Mouse (Mus musculus) WW6 (cell line): ENCODE measurements around the gene P4hb.
"Not testable (repeated sequence)": the region's sequence is repeated elsewhere in the genome, so short reads cannot be mapped to it uniquely, and the experiment has no call there.

Experiments used
- DNase-seq: peaks from one replicate; pipeline ENCODE4 v3.0.0-alpha.2; 2013; ENCODE audit warnings: low read depth, low spot score

Gene P4hb

DNA sequence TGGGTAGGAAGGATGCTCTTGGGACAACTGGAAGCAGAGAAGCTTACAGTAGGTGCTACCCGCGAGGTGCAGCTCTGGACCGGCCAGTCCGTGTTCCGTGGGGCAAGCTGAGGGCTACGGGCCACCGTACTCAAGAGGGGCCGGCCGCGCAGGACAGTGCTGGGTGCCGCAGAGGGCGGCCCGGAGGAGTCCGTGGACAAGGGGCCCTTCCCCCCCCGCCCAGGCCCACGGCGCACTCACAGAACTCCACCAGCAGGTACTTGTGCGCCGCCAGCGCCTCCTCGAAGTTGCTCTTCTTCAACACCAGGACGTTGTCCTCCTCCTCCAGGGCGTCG, 669 bp downstream of the P4hb start:
- no peak for DNase-seq

DNA sequence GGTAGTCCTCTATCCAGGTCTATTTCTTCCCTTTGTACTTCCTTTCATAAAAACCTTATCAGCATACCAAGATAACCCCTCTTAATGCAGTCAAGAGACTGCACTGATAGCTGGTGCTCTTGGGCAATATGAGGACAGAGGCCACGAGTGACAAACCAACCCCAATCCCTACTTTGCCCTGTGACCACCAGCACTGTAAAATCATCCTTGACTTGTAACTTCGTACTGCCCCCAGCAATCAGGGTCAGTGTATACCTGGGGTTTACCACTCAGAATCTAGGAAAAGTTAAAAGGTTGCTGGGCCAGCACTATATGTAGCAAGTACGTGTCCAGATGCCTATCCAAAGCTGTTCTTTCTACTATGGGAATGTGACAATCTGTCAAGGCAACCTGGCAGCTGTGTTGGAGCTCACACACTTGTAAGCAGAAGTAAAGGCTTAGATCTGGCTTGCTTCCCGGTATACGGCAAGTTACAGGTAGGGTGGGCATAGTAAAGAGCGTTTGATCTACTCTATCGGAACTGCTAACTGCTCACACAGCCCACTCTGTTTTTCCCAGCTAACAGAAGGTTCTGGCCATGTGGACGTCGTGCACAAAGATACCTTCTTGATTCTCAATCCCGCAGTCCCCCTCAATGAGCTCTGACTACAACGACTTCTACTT, 1.2 kb downstream of the P4hb start:
- DNase-seq = no peak

DNA sequence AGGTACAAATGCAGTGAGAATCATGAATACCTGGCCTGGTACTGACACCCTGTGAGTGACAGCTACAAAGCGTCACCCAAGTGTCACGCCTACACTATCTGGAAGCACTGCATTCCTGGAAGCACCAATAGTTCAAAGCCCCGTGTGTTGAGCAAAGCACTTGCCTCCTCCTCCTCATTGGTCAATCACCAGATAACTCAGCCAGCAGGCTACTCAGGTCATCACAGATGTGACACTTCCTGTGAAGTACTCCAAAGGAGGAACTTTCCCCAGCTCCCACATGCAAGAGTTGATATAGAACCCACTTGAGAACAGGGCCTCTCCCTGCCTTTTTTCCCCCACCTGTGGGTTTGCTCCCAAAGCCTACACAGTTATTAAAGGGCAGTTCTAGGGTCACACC, 1.9 kb downstream of the P4hb start:
- DNase-seq = no peak

DNA sequence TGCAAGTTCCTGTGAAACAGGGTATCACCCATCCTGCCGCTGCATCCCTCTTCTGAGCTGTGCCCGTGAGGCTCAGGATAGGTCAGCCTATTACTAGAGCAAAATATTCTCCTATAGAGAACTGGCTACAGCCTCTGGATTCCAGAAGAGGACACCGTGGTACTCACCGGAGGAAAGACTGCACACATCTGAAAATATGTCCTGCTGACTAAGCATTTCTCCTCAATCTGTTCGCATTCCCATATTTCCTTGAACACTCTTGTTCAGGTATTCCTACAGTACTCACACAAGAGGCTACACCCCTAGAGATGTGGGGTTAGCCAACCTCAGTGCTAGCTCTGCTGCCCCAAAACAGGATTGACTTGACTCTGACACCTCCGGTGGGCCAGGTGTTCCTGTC, 4.7 kb downstream of the P4hb start:
- no peak for DNase-seq

DNA sequence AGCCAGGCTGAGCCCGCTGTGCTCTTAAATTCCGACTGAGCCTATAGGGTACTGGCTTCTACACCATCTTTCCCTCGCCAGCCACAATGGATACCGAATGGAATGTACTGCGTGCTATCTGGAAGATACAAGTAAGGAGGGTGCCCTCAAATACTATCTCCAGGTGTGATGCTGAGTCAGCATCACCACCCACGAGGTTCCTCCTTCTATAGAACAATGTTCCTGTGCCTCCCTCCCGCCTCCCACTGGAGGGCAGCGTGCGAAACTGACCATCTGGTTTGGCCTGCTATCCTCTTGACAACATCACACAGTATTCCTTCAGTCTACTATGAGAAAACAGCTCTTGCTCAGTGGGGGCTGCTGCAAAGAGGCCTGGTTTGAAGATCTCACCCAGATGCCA, 7.9 kb downstream of the P4hb start:
- DNase-seq = no peak

DNA sequence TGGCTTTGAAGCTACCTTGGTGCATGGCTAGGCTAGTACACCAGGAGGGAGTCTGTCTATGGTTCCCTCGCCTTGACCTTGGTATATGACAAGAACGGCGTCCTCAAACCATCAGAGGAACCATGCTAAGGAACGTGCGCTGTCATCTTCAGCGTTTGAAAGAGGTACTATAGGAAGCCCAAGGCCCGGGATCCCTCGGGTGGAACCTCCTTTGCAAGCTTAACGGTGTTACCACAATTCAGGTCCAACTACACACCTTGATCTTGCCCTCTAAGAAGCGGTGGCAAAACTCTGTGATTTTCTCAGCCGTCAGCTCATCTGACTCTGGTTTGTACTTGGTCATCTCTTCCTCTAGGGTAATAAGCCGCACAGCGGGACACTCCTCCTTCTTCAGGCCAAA, 10.1 kb downstream of the P4hb start:
- DNase-seq = no peak

DNA sequence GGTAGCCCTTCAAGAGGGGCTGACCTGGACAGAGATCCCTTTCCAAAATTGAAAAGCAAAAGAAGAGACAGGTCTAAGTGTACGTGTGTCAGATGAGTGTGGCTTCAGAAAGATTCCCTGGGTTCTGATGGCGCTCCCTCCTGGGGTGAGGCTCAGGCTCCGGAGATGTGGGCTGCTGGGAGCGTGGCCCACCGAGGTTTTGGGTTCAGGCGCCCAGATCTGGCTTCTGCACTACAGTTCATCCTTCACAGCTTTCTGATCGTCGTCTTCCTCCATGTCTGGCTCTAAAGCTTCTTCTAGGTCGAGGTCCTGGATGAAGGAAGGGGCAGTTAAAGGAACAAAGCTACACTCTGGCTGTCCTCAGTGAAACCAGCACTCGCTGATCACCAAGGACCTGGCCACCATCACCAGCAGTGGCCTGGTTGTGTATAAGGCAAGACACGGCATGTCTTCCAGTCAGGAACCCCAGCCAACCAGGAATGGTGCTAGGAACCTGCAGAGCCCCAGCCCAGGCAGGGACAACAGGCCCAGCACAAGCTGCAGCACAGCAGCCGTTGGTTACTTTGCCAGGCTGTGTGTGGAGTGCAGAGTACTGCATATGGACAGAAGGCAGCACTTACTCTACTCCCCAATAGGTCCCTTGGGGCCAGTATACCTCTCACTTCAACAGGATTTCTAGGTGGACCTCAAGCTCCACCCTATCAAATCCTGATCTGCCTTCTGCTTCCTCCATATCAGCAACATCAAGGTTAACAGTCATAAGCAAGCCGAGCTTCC, 11.9 kb downstream of the P4hb start:
- no peak for DNase-seq

DNA sequence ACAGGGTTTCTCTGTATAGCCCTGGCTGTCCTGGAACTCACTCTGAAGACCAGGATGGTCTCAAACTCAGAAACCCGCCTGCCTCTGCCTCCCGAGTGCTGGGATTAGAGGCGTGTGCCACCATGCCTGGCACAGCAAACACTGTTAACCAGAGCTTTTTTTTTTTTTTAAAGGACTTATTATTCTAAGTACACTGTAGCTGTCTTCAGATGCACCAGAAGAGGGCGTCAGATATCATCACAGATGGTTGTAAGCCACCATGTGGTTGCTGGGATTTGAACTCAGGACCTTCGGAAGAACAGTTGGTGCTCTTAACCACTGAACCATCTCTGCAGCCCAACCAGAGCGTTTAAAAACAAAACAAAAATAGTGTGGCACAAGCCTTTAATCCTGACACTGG, 14.2 kb downstream of the P4hb start:
- DNase-seq = not testable (repeated sequence)

DNA sequence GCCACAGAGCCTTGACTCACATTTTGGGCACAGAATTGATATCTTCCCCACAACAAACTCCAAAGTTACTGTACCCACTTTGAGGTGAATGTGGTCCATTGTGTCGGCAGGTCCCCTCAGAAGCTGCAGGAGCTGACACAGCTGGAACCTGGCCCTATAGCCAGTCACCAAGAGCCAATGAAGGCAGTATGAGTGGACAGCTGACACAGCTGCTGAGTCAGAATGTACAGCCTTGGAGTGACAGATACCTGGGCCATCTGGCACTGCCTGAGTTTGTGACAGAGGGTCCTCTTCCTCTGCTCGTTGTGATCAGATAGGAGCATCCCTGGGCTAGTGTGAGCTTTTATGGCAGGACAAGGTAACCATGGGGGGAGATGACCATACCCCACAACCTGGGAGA, 17.8 kb downstream of the P4hb start:
- DNase-seq = no peak

DNA sequence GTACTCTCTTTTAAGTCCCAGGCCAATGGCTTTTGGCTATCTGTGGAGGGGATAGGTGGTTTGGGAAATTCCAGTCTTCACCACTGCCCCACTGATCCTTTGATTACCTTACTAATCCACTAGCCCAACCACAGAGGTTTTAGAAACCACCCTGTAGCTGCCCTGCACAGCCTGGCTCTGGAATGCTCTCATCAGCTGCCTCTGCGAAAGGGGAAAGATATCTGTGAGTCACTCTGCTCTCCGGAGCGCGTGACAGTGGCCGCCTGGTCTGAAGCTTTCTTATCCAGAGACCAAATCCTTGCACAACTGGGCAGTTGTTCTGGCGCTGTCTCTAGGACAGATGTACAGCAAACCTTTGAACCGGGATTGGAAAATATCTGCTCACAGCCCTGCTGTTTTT, 18.2 kb downstream of the P4hb start:
- DNase-seq = no peak

DNA sequence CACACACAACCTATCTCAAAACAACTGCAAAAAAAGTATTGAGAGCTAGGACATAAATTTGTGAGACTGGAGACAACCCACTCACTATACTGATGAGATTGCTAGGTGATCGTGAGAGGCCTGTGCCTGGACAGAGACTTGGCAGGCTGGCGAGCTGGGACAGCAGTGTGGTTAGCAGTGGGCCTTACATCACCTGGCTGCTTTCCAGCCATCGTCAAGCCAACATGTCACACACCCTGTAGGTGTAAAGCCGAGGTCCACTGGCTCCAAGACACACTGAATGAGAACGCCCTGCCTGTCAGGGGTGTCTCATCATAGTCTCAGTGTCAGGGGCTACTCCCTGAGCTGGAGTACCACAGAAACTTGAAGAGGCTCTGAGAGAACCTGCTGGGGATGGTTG, 20.3 kb downstream of the P4hb start:
- no peak for DNase-seq

DNA sequence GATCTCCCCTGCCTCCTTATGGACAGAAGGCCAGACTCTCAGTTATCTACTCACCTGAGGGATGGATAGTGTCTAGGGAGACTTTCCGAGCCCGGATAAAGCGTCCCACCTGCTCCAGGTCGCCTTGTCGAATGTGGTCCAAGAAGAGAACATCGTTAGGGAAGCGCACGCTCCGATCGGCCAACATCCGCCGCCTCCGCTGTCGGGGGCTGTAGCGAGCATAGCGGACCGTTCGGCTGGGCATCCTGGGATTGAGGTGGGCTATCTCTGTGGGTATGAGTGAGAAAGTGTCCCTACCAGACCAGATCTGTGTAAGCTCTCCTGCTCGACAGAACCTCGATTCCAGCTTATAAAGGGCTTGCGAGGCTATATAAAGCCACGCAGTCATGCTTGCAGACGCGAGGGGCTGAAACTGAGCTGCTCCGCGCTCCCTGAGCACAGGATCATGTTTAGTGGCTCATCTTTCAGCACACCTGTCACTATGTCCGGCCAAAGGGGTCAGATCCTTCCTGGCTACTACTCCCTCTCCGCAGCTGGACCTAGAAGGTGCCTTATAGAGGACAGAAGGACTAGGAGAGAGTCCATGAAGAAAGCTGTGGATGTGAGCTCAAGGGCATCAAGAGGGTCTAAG, 22.1 kb downstream of the P4hb start, which contains the start of gene Ppp1r27:
Gene Ppp1r27 (minus strand): TSS at position 323 of the 631 bp plus-strand sequence.
- DNase-seq = no peak

DNA sequence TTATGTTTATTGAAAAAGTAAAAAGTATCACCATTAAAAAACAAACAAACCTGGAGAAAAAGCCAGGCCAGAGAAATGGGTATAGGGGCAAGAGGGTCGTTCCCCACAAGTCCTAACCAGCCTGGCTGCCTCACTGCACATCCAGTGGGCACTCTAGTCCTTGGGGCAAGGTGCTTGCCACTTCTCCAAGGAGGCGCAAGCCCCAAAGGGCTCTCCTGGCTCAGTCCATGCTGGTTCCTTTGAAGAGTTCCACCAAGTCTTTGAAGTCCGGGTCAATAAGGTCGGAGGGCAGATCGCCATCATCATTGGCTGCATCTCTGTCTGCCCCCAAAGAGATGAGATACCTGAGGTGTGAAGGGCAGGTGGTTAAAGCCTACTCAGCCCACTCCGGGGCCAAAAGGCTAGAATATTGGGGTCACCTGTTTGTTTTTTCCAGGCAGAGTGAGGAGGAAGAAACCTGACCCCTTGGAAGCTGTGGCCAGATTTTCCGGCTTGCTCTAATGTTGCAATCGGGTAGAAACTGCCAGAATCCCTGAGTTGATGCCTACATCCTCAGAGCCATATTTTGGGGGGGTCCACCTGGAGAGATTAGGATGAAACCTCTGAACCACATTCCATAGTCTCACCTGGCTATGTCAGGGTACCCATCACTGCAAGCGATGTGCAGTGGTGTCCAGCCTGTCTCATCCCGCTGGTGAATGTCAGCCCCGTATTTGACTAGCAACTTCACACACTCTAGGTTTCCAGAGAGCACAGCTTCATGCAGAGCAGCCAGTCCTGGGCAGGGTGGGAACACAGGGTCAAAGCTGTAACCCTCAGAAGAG, 22.9 kb downstream of the P4hb start:
- DNase-seq = no peak

DNA sequence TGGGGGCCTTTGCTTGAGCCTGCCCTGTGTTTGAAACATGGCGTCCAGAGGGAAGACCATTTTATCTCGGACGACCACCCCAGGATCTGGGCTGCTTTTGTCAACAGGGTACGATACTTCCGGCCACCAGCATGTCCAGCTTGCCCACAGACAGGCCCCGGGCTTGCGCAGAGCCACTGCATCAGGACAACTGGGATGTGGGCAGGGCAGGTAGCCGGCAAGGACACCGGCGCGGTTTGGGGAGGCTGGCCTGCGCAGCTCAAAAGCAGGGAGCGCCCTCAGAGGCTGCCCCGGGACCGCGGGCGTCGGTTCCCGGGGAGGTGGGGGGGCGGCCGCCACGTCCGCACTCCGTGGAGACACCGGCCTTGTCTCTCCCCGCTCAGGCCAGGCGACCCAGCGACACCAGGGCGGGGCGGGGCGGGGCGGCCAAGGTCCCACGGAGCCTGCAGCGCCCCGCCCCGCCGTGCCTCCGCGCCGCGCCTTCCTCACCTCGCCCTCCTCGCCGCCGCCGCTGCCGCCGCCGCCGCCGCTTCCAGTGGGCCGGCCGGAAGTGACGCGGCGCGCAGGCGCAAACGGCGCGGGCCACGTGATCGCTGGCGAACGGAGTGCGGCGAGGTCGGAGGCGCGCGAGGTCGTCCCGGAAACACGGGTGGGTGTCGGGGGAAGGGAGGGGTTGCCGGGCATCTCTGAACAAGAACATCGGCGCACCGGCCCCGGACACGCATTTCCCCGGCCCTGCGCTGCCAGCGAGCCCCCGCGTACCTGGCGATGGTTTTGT, 23.7 kb downstream of the P4hb start, which contains the start of gene Mcrip1:
Gene Mcrip1 (minus strand): TSS at position 560 of the 778 bp plus-strand sequence.
- DNase-seq = peak; percentile 63

DNA sequence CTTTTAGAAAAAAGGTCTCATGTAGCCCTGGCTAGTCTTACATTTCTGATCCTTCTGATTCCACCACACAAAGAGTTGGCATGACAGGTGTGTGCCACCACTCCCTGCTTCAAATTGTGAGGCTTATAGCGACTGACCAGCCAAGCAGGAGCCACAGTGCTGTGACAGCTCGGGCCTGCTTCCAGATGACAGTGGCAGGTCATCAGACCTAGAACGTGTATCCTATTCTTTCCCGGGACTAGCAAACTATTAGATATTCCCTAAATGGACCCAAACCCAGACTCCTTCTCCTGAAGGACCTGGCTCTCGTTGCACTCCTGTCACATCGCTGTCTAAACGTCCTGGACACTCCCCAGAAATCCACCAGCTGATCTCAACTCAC, 24.3 kb downstream of the P4hb start:
- no peak for DNase-seq

DNA sequence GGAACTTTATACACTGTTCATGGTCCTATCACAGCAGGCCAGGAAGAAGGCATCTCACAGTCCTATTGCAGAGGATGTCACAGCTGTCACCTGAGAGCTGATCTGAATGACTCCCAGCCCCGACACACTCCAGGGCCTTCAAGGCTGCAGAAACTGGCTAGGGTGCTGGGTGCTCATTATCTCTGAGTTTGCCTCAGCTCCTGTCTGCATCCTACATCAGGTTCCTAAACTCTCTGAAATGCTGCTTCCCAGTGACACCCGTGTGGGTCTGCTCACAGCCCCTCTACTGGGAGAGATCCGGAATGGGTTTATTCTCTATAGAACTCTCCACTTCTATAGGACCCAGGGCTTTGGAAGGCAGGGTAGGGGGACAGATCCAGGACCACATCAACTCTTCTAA, 24.8 kb downstream of the P4hb start:
- no peak for DNase-seq

DNA sequence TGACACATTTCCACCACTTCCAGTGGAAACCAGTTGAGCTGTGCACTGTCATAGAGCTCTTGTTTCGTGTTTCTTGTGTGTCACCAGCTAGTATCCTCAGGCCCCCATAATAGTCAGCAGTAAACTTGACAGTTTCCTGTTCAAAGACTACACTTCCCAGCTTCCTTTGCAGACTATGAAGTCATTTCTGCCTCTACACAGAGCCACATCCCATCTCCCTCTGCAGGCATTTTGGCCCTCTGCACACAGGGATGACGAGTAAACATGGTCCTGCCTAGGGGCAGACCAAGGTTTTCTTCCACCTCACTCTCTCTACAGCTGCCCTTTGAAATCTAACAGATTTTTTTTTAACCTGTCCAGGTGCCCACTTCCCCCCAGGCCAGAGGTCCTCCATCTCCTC, 25.6 kb downstream of the P4hb start:
- DNase-seq = no peak

DNA sequence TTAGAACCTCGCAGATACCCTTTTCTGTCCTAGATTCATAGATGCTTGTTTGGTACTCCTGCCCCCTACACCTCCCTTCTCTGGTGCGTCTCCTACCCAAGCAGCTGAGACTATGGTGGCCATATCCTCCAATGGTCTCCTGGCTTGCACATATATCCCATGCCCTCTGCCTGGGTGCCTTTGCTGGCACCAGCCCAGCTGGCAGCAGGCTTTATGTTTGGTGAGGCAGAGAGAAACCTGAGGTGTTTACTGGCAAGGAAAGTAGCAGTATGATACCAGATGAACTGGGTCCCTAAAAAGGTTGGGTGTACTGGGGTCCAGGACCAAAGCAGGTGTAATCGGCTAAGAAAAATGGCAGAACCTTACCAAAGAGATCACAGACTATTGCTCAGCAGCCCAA, 27.1 kb downstream of the P4hb start:
- DNase-seq = no peak

DNA sequence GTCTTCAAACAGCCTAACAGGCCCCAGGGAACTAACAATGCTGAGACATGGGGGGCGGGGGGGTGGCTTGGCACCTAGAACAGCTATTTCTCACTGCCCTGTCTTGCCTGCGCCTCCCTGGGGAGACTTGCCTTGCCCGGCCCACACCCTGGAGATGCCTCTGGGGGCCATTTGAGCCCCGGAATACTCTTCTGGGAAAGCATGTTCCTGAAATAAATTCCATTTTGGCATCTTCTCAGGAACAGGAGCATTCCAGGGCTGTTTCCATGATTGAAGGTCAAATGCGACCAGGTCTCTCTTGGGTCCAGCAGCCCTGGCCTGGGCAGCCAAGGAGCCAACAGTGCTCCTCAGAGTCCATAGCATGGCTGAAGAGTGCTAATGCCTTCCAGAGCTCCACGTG, 30.7 kb downstream of the P4hb start:
- DNase-seq = no peak

DNA sequence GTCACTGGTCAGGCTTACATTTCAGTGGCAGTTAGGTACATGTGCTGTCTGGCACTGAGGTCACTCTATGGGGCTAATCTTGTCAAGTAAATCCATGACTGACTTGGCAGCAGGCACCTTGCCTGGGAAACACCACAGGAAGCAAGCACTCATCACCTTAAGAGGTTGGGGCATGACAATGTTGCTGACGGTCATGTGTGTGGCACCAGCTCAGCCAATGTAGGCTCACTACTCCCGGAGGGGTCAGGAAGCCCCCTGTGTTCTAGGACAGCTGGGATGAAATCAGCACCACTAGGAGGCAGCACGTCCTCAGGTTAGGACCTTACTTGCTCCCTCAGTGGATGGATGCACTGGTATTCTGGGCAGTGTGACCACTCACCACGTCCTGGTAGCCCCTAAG, 31.1 kb downstream of the P4hb start:
- DNase-seq = no peak

DNA sequence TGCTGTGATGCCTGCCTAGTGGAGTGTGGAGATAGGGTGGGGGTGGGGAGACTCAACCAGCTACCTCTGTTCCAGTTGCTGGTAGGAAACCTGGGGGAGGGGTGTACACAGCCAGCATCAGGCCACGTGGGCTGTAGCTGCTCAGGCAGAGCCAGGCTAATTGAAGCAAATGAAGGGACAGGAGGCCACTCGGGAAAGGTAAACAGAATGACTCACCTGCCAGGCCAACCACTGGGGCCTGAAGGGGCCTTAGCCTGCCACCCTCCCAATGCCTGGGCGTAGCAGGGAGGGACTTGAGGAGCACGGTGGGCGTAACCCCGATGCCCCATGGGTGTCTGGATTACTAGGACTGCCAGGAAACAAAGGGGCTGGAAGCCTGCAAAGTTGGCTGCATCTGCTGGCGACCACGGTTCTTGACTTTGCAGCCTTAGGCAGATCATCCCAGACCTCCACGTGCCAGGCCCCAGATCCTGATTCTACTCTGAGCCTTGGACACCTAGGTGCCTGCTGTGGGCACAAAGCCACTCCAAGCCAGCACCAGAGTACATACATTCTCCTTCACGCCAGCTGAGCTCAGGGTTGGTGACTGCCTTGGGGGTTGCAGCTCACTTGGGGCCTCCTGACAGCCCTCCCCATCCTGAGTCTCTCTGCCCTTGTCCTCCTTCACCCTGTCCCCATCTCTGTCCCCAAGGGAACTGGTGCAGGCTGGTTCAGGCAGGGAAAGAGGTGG, 33.6 kb downstream of the P4hb start:
- DNase-seq = no peak
